Mouse (Mus musculus): ENCODE results near the gene Olfr385. TPM values are rescaled to one million over a fixed set of nuclear protein-coding genes. Genes with fewer than 3 reads are reported as not detected.

Gene Olfr385
- not detected in 2 replicates for polyA plus RNA-seq (2015; fragmentation: Nextera tagmentation; extraction: Ambion mirVana)

DNA sequence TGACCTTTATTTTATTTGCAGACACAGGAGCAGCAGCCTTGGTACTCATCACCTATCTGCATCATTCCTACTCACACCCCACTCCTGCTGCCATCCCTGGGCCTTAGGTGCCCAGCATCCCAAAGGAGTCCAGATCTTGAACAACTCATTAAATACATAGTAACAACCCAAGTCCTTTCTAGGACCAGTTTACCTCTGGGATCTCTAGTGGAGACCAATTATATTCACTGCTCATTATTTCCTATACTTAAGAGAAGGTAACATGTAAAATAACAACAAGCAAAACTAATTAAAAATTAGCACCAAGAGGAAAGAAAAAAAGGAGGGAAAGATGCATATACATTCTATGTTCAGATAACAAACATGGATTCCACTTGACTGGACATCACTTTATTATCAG lies at the start of gene Olfr385:
TSS of gene Olfr385 (minus strand) at position 101 of the 400 bp plus-strand sequence.

GRCm38 (mm10) chr11:73598294-73598693 lies 5.5 kb upstream of the Olfr385 start, which contains the start of gene Olfr384:
TSS of gene Olfr384 (plus strand) at chr11:73598594.

Other genes with a start within 250 kb of the Olfr385 start
- not detected in 2 replicates for gene Olfr20, start 242.2 kb downstream of the Olfr385 start, polyA plus RNA-seq (2015; fragmentation: Nextera tagmentation; extraction: Ambion mirVana)
- not detected in 2 replicates for gene Olfr376, start 221.8 kb downstream of the Olfr385 start, polyA plus RNA-seq (2015; fragmentation: Nextera tagmentation; extraction: Ambion mirVana)
- gene Olfr1, start 193.4 kb downstream of the Olfr385 start, polyA plus RNA-seq (2015; fragmentation: Nextera tagmentation; extraction: Ambion mirVana), result not detected in 2 replicates
- not detected in 2 replicates for gene Olfr378, start 164.5 kb downstream of the Olfr385 start, polyA plus RNA-seq (2015; fragmentation: Nextera tagmentation; extraction: Ambion mirVana)
- not detected in 2 replicates for gene Olfr380, start 135.5 kb downstream of the Olfr385 start, polyA plus RNA-seq (2015; fragmentation: Nextera tagmentation; extraction: Ambion mirVana)
- gene Olfr381, start 101.4 kb downstream of the Olfr385 start, polyA plus RNA-seq (2015; fragmentation: Nextera tagmentation; extraction: Ambion mirVana), result not detected in 2 replicates
- not detected in 2 replicates for gene Olfr382, start 75.8 kb downstream of the Olfr385 start, polyA plus RNA-seq (2015; fragmentation: Nextera tagmentation; extraction: Ambion mirVana)
- not detected in 2 replicates for gene Olfr384, start 5.6 kb upstream of the Olfr385 start, polyA plus RNA-seq (2015; fragmentation: Nextera tagmentation; extraction: Ambion mirVana)
- not detected in 2 replicates for gene Zfp735, start 95.8 kb upstream of the Olfr385 start, polyA plus RNA-seq (2015; fragmentation: Nextera tagmentation; extraction: Ambion mirVana)
- gene Olfr389, start 187.7 kb upstream of the Olfr385 start, polyA plus RNA-seq (2015; fragmentation: Nextera tagmentation; extraction: Ambion mirVana), result not detected in 2 replicates
- gene Olfr390, start 190.0 kb upstream of the Olfr385 start, polyA plus RNA-seq (2015; fragmentation: Nextera tagmentation; extraction: Ambion mirVana), result not detected in 2 replicates
- not detected in 2 replicates for gene Olfr391-ps, start 210.0 kb upstream of the Olfr385 start, polyA plus RNA-seq (2015; fragmentation: Nextera tagmentation; extraction: Ambion mirVana)
- gene Olfr392, start 224.0 kb upstream of the Olfr385 start, polyA plus RNA-seq (2015; fragmentation: Nextera tagmentation; extraction: Ambion mirVana), result not detected in 2 replicates